Mouse (Mus musculus): ENCODE measurements around the gene Hist1h3g.

The Hist1h3g gene

GRCm38 (mm10) chr13:23535137-23536075 is at the start of gene Hist1h3g:
Gene Hist1h3g, plus strand, starts transcription at chr13:23535422.
- peak; percentile 79 to 92 for DNase-seq

GRCm38 (mm10) chr13:23488400-23489322 is 46.6 kb upstream of the Hist1h3g start, which contains the start of gene Btn2a2:
Gene Btn2a2, minus strand, starts transcription at chr13:23488857.
- DNase-seq = peak; percentile 20 to 40

GRCm38 (mm10) chr13:23490863-23491262 is 44.4 kb upstream of the Hist1h3g start:
- DNase-seq = no peak

GRCm38 (mm10) chr13:23491263-23491662 is 44.0 kb upstream of the Hist1h3g start:
- DNase-seq = no peak

- DNase-seq = no peak
These were observed 43.2 kb upstream of the Hist1h3g start for GRCm38 (mm10) chr13:23491990-23492389.

GRCm38 (mm10) chr13:23495526-23495925 is 39.7 kb upstream of the Hist1h3g start:
- no peak for DNase-seq

GRCm38 (mm10) chr13:23497656-23498321 is 37.4 kb upstream of the Hist1h3g start:
- DNase-seq = no peak

GRCm38 (mm10) chr13:23498653-23499052 is 36.6 kb upstream of the Hist1h3g start:
- no peak for DNase-seq

- no peak for DNase-seq
These were observed 35.3 kb upstream of the Hist1h3g start for GRCm38 (mm10) chr13:23499943-23500342.

GRCm38 (mm10) chr13:23500424-23501200 is 34.6 kb upstream of the Hist1h3g start:
- DNase-seq = peak; percentile 39 to 61

GRCm38 (mm10) chr13:23501511-23501910 is 33.7 kb upstream of the Hist1h3g start:
- DNase-seq = no peak

GRCm38 (mm10) chr13:23502031-23502567 is 33.1 kb upstream of the Hist1h3g start:
- DNase-seq = no peak

GRCm38 (mm10) chr13:23502916-23503315 is 32.3 kb upstream of the Hist1h3g start:
- no peak for DNase-seq

GRCm38 (mm10) chr13:23503797-23504196 is 31.4 kb upstream of the Hist1h3g start:
- DNase-seq = peak in 1 of 2 experiments; percentile 32

- DNase-seq = no peak
These were observed 29.4 kb upstream of the Hist1h3g start for GRCm38 (mm10) chr13:23505662-23506345.

- DNase-seq = no peak
These were observed 28.9 kb upstream of the Hist1h3g start for GRCm38 (mm10) chr13:23506351-23506750.

- no peak for DNase-seq
These were observed 28.3 kb upstream of the Hist1h3g start for GRCm38 (mm10) chr13:23506819-23507515.

GRCm38 (mm10) chr13:23510127-23510526 is 25.1 kb upstream of the Hist1h3g start:
- DNase-seq = no peak

GRCm38 (mm10) chr13:23513517-23513916 is 21.7 kb upstream of the Hist1h3g start:
- DNase-seq = no peak

- no peak for DNase-seq
These were observed 19.9 kb upstream of the Hist1h3g start for GRCm38 (mm10) chr13:23515281-23515680.
